Mouse (Mus musculus): ENCODE results near the gene Rhbdd3. TPM values are rescaled to one million over a fixed set of nuclear protein-coding genes. Genes with fewer than 3 reads are reported as not detected.
A peak's percentile ranks its signal among the peaks of the same experiment; 100 is the strongest.
"Not testable (repeated sequence)": the region's sequence is repeated elsewhere in the genome, so short reads cannot be mapped to it uniquely, and the experiment has no call there.

Rhbdd3 gene
- polyA plus RNA-seq, 1 experiment: 32.3 TPM

GRCm38 (mm10) chr11:5063561-5064281, 35.0 kb upstream of the Rhbdd3 start:
- H3K27ac ChIP-seq (ENCODE audit: insufficient read depth, low read length): peak overlapping the region; percentile 10; the same call in 1 of the 2 replicates
- peak overlapping the region; percentile 45 for H3K4me3 ChIP-seq (ENCODE audit: insufficient read depth, low read length)
- TF ChIP-seq POLR2A (IDR thresholded peaks at IDR 0.05; ENCODE audit: extremely low read depth, insufficient read depth, low read length): no peak
- no peak for TF ChIP-seq CTCF (IDR thresholded peaks at IDR 0.05; ENCODE audit: extremely low read depth, insufficient read depth, low read length)
- no peaks in the 10 kb centered on the region; the same call in 1 of the 2 replicates for H3K4me1 ChIP-seq (ENCODE audit: control insufficient read depth, insufficient read depth, low read length)

GRCm38 (mm10) chr11:5064282-5065055, 34.3 kb upstream of the Rhbdd3 start:
- Histone ChIP-seq H3K4me1 (ENCODE audit: control insufficient read depth, insufficient read depth, low read length) (no peaks in the 10 kb centered on the region; the same call in 1 of the 2 replicates), H3K27ac (ENCODE audit: insufficient read depth, low read length) (peak overlapping the region; percentile 62), H3K4me3 (ENCODE audit: insufficient read depth, low read length) (peak overlapping the region; percentile 45)
- no peak for TF ChIP-seq POLR2A (IDR thresholded peaks at IDR 0.05; ENCODE audit: extremely low read depth, insufficient read depth, low read length)

GRCm38 (mm10) chr11:5065056-5065821, 33.5 kb upstream of the Rhbdd3 start, which contains the start of gene Gas2l1:
Gene Gas2l1 (minus strand): TSS chr11:5065327.
- H3K4me1 ChIP-seq (ENCODE audit: control insufficient read depth, insufficient read depth, low read length): no peaks in the 10 kb centered on the region; the same call in 1 of the 2 replicates
- H3K27ac ChIP-seq (ENCODE audit: insufficient read depth, low read length): peak within 1 kb of the TSS; percentile 62
- TF ChIP-seq CTCF (IDR thresholded peaks at IDR 0.05; ENCODE audit: extremely low read depth, insufficient read depth, low read length) (peak; percentile 69), POLR2A (IDR thresholded peaks at IDR 0.05; ENCODE audit: extremely low read depth, insufficient read depth, low read length) (0 out of 2 replicates have a peak, but pooled peaks have one; percentile 17)
- peak within 1 kb of the TSS; percentile 45 for H3K4me3 ChIP-seq (ENCODE audit: insufficient read depth, low read length)

- Histone ChIP-seq H3K4me3 (ENCODE audit: insufficient read depth, low read length) (no peak overlapping the region), H3K4me1 (ENCODE audit: control insufficient read depth, insufficient read depth, low read length) (no peaks in the 10 kb centered on the region; the same call in 1 of the 2 replicates), H3K27ac (ENCODE audit: insufficient read depth, low read length) (no peak overlapping the region)
- TF ChIP-seq CTCF (IDR thresholded peaks at IDR 0.05; ENCODE audit: extremely low read depth, insufficient read depth, low read length) (no peak), POLR2A (IDR thresholded peaks at IDR 0.05; ENCODE audit: extremely low read depth, insufficient read depth, low read length) (no peak)
These were observed 31.7 kb upstream of the Rhbdd3 start for GRCm38 (mm10) chr11:5067063-5067462.

- no peak for TF ChIP-seq CTCF (IDR thresholded peaks at IDR 0.05; ENCODE audit: extremely low read depth, insufficient read depth, low read length)
- TF ChIP-seq POLR2A (IDR thresholded peaks at IDR 0.05; ENCODE audit: extremely low read depth, insufficient read depth, low read length): no peak
- H3K27ac ChIP-seq (ENCODE audit: insufficient read depth, low read length): no peak overlapping the region
- H3K4me1 ChIP-seq (ENCODE audit: control insufficient read depth, insufficient read depth, low read length): no peaks in the 10 kb centered on the region
- H3K4me3 ChIP-seq (ENCODE audit: insufficient read depth, low read length): no peak overlapping the region
These were observed 30.4 kb upstream of the Rhbdd3 start for GRCm38 (mm10) chr11:5068126-5068971.

GRCm38 (mm10) chr11:5074882-5075281, 23.8 kb upstream of the Rhbdd3 start:
- Histone ChIP-seq H3K4me3 (ENCODE audit: insufficient read depth, low read length) (no peak overlapping the region), H3K4me1 (ENCODE audit: control insufficient read depth, insufficient read depth, low read length) (peaks cover 2% of the 10 kb centered on the region; the same call in 1 of the 2 replicates), H3K27ac (ENCODE audit: insufficient read depth, low read length) (no peak overlapping the region)
- no peak for TF ChIP-seq POLR2A (IDR thresholded peaks at IDR 0.05; ENCODE audit: extremely low read depth, insufficient read depth, low read length)
- no peak for TF ChIP-seq CTCF (IDR thresholded peaks at IDR 0.05; ENCODE audit: extremely low read depth, insufficient read depth, low read length)

- Histone ChIP-seq H3K27ac (ENCODE audit: insufficient read depth, low read length) (no peak overlapping the region), H3K4me1 (ENCODE audit: control insufficient read depth, insufficient read depth, low read length) (peaks cover 3% of the 10 kb centered on the region; the same call in 1 of the 2 replicates), H3K4me3 (ENCODE audit: insufficient read depth, low read length) (no peak overlapping the region)
- TF ChIP-seq POLR2A (IDR thresholded peaks at IDR 0.05; ENCODE audit: extremely low read depth, insufficient read depth, low read length) (no peak), CTCF (IDR thresholded peaks at IDR 0.05; ENCODE audit: extremely low read depth, insufficient read depth, low read length) (no peak)
These were observed 23.0 kb upstream of the Rhbdd3 start for GRCm38 (mm10) chr11:5075760-5076159.

- H3K27ac ChIP-seq (ENCODE audit: insufficient read depth, low read length); H3K4me3 ChIP-seq (ENCODE audit: insufficient read depth, low read length): not testable (repeated sequence)
These were observed 21.9 kb upstream of the Rhbdd3 start for GRCm38 (mm10) chr11:5076843-5077242.

More at GRCm38 (mm10) chr11:5076843-5077242, 21.9 kb upstream of the Rhbdd3 start:
- not testable (repeated sequence) for H3K4me1 ChIP-seq (ENCODE audit: control insufficient read depth, insufficient read depth, low read length)

Data from cortical plate, adult 2 months (tissue).